ENCODE assay signal across 24 mouse cellular contexts in genomic region chr1:133940481-133941092, GRCm38 (mm10). TPM values are rescaled to one million over a fixed set of nuclear protein-coding genes. Genes with fewer than 3 reads are reported as not detected.
DNase-seq lines count a peak whose midpoint lies in the region; ATAC-seq and TF ChIP-seq lines count a peak whose summit lies in the region.
"Had no signal": no experiment of that assay in that cellular context is flagged by ENCODE, and none has a peak within 500 bp of the region (broad histone marks: within the 10 kb centered on the region; RNA-seq: fewer than 3 reads in every experiment).

No protein-coding gene starts in this region.

- H3K4me1 ChIP-seq in lung, embryonic 15.5 days, result peaks cover 19% of the 10 kb centered on the region
- no peaks in the 10 kb centered on the region for H3K4me1 ChIP-seq in midbrain, embryonic 11.5 days (ENCODE audit: control insufficient read depth, insufficient read depth, low read length)
- H3K4me1 ChIP-seq in midbrain, embryonic 13.5 days (replicated peaks), result no peaks in the 10 kb centered on the region
- H3K4me1 ChIP-seq in stomach, postnatal 0 days (replicated peaks; ENCODE audit: control insufficient read depth, insufficient read depth), result no peaks in the 10 kb centered on the region
- H3K4me1 ChIP-seq: forebrain, embryonic 12.5 days had no signal

- no peaks in the 10 kb centered on the region for H3K9me3 ChIP-seq in lung, embryonic 15.5 days
- no peaks in the 10 kb centered on the region for H3K9me3 ChIP-seq in midbrain, embryonic 11.5 days (ENCODE audit: control insufficient read depth, low read length)
- no peaks in the 10 kb centered on the region for H3K9me3 ChIP-seq in midbrain, embryonic 13.5 days
- H3K9me3 ChIP-seq in stomach, postnatal 0 days (ENCODE audit: control insufficient read depth, low read length), result no peaks in the 10 kb centered on the region
- H3K9me3 ChIP-seq: heart, embryonic 10.5 days; hindbrain, embryonic 12.5 days had no signal

- no peak overlapping the region for H3K9ac ChIP-seq in lung, embryonic 15.5 days
- no peak overlapping the region for H3K9ac ChIP-seq in midbrain, embryonic 11.5 days (ENCODE audit: low read length)
- H3K9ac ChIP-seq in midbrain, embryonic 13.5 days (replicated peaks), result no peak overlapping the region
- no peak overlapping the region for H3K9ac ChIP-seq in stomach, postnatal 0 days (ENCODE audit: low read length)
- H3K9ac ChIP-seq: forebrain, embryonic 12.5 days; hindbrain, embryonic 12.5 days had no signal

- TF ChIP-seq CTCF in gastrocnemius, adult 2 months (IDR thresholded peaks at IDR 0.05), result no peak
- no peak for TF ChIP-seq CTCF in stomach, postnatal 0 days (IDR thresholded peaks at IDR 0.05; ENCODE audit: low read depth)

- intact Hi-C loops in gastrocnemius, adult 2 months (cut with DNase I), result no loop called here

- H3K4me2 ChIP-seq in lung, embryonic 15.5 days, result no peak overlapping the region
- no peak overlapping the region for H3K4me2 ChIP-seq in midbrain, embryonic 11.5 days
- H3K4me2 ChIP-seq in midbrain, embryonic 13.5 days (replicated peaks), result no peak overlapping the region
- no peak overlapping the region for H3K4me2 ChIP-seq in stomach, postnatal 0 days (replicated peaks; ENCODE audit: low read depth)
- H3K4me2 ChIP-seq: forebrain, embryonic 12.5 days; hindbrain, embryonic 12.5 days had no signal

- 0 out of 2 replicates have a peak overlapping the region, but pooled peaks have one; percentile 35 for H3K27ac ChIP-seq in gastrocnemius, adult 2 months
- H3K27ac ChIP-seq in lung, embryonic 15.5 days, result peak overlapping the region; percentile 70
- H3K27ac ChIP-seq in midbrain, embryonic 11.5 days (ENCODE audit: low read depth, low read length), result no peak overlapping the region
- no peak overlapping the region for H3K27ac ChIP-seq in midbrain, embryonic 13.5 days
- H3K27ac ChIP-seq in stomach, postnatal 0 days (replicated peaks), result peak overlapping the region; percentile 61
- H3K27ac ChIP-seq: forebrain, embryonic 12.5 days; heart, embryonic 10.5 days; hindbrain, embryonic 12.5 days had no signal

- TF ChIP-seq EP300 in stomach, postnatal 0 days (optimal IDR thresholded peaks at IDR 0.05), result no peak

- no peak for ATAC-seq in lung, embryonic 15.5 days (ENCODE audit: borderline replicate concordance, extremely low read depth, low FRiP score, low TSS enrichment)
- no peak for ATAC-seq in midbrain, embryonic 11.5 days (ENCODE audit: low FRiP score)
- ATAC-seq in midbrain, embryonic 13.5 days, result no peak
- no peak for ATAC-seq in stomach, postnatal 0 days (ENCODE audit: low FRiP score, low TSS enrichment)
- ATAC-seq: activated CD4-positive, CD25-positive, alpha-beta regulatory T cell, adult 4 months; forebrain, embryonic 16.5 days; hindbrain, embryonic 16.5 days; Patski had no signal

- no peaks in the 10 kb centered on the region for H3K27me3 ChIP-seq in lung, embryonic 15.5 days
- no peaks in the 10 kb centered on the region for H3K27me3 ChIP-seq in midbrain, embryonic 11.5 days (ENCODE audit: control insufficient read depth, insufficient read depth, low read length)
- no peaks in the 10 kb centered on the region for H3K27me3 ChIP-seq in midbrain, embryonic 13.5 days
- no peaks in the 10 kb centered on the region for H3K27me3 ChIP-seq in stomach, postnatal 0 days (ENCODE audit: control insufficient read depth, insufficient read depth, low read length)
- H3K27me3 ChIP-seq: forebrain, embryonic 12.5 days; hindbrain, embryonic 12.5 days; Patski had no signal

- H3K36me3 ChIP-seq in lung, embryonic 15.5 days, result no peaks in the 10 kb centered on the region
- no peaks in the 10 kb centered on the region for H3K36me3 ChIP-seq in midbrain, embryonic 11.5 days (ENCODE audit: control insufficient read depth, insufficient read depth, low read length)
- no peaks in the 10 kb centered on the region for H3K36me3 ChIP-seq in midbrain, embryonic 13.5 days
- H3K36me3 ChIP-seq in stomach, postnatal 0 days (ENCODE audit: control insufficient read depth, insufficient read depth, low read length), result no peaks in the 10 kb centered on the region
- H3K36me3 ChIP-seq: forebrain, embryonic 12.5 days; heart, embryonic 10.5 days; hindbrain, embryonic 12.5 days had no signal

- no peak overlapping the region for H3K4me3 ChIP-seq in gastrocnemius, adult 2 months
- no peak overlapping the region for H3K4me3 ChIP-seq in lung, embryonic 15.5 days
- H3K4me3 ChIP-seq in midbrain, embryonic 11.5 days (ENCODE audit: low read depth, low read length), result no peak overlapping the region
- no peak overlapping the region for H3K4me3 ChIP-seq in midbrain, embryonic 13.5 days (replicated peaks)
- H3K4me3 ChIP-seq in stomach, postnatal 0 days (ENCODE audit: low read depth, low read length), result no peak overlapping the region
- H3K4me3 ChIP-seq: forebrain, embryonic 12.5 days; heart, embryonic 10.5 days; hindbrain, embryonic 12.5 days had no signal

- WGBS in lung, embryonic 15.5 days, result 73% methylated on average over 3 of the region's 3 CpGs
- 90% methylated on average over 3 of the region's 3 CpGs for WGBS in midbrain, embryonic 11.5 days
- whole genome bisulfite sequencing in midbrain, embryonic 13.5 days, result 85% methylated on average over 3 of the region's 3 CpGs
- WGBS in stomach, postnatal 0 days, result 57% methylated on average over 3 of the region's 3 CpGs

- DNase-seq in gastrocnemius, adult 2 months, result no peak
- DNase-seq in gastrocnemius, adult 18-20 months (ENCODE audit: low spot score), result no peak
- DNase-seq in lung, postnatal 4 days, result no peak
- peak; percentile 80 for DNase-seq in midbrain, embryonic 11.5 days (ENCODE audit: low spot score, missing footprints)
- DNase-seq in stomach, postnatal 0 days (ENCODE audit: low spot score), result no peak
- DNase-seq in layer of hippocampus, postnatal 10 days (ENCODE audit: low spot score in 2 of 2), result no peak
- DNase-seq: adrenal gland, adult 2 months; adrenal gland, postnatal 25 days; cerebellum, adult 2 months; cerebellum, postnatal 10 days; gastrocnemius, postnatal 25 days; heart, postnatal 10 days; heart, postnatal 4 days had no signal

RNA-seq across cellular contexts. Expression of gene Prelp, which starts 19.4 kb away (rescaled TPM):
- 10 to 100 TPM; 19.5 to 66.5 TPM for total RNA-seq in gastrocnemius, adult 2 months (2021)
- 10 to 100 TPM; 17.6 to 37.2 TPM for total RNA-seq in gastrocnemius, adult 18-20 months (2021)
- polyA plus RNA-seq in lung, embryonic 15.5 days (2015; fragmentation: Nextera tagmentation; extraction: Ambion mirVana), result 17.1 and 19.6 TPM in 2 replicates
- polyA plus RNA-seq in midbrain, embryonic 11.5 days (2014; fragmentation: Nextera tagmentation; extraction: Ambion mirVana), result 1.1 and 1.7 TPM in 2 replicates
- polyA plus RNA-seq in midbrain, embryonic 13.5 days (2015; fragmentation: Nextera tagmentation; extraction: Ambion mirVana), result 4.4 and 6.5 TPM in 2 replicates
- polyA plus RNA-seq in stomach, postnatal 0 days (2015; fragmentation: Nextera tagmentation; extraction: Ambion mirVana), result 4.7 and 5.3 TPM in 2 replicates
- total RNA-seq in layer of hippocampus, postnatal 10 days (2021), result 1 to 10 TPM; 4.1 to 4.6 TPM
- total RNA-seq: granulocyte monocyte progenitor cell, adult 5-6 weeks; MEL had no signal
- polyA plus RNA-seq: activated CD4-positive, CD25-positive, alpha-beta regulatory T cell, adult 4 months had no signal

RNA-seq across cellular contexts. Expression of gene Optc, which starts 32.8 kb away (rescaled TPM):
- total RNA-seq in gastrocnemius, adult 2 months (2021), result under 1 TPM in 1 of 2 experiments, not detected in 1; 0.13 TPM
- under 1 TPM in 1 of 2 experiments, not detected in 1; 0.19 TPM for total RNA-seq in gastrocnemius, adult 18-20 months (2021)
- polyA plus RNA-seq in lung, embryonic 15.5 days (2015; fragmentation: Nextera tagmentation; extraction: Ambion mirVana), result 0.67 and 0.81 TPM in 2 replicates
- 1.6 and 1.9 TPM in 2 replicates for polyA plus RNA-seq in midbrain, embryonic 11.5 days (2014; fragmentation: Nextera tagmentation; extraction: Ambion mirVana)
- 4.0 and 4.9 TPM in 2 replicates for polyA plus RNA-seq in midbrain, embryonic 13.5 days (2015; fragmentation: Nextera tagmentation; extraction: Ambion mirVana)
- polyA plus RNA-seq in stomach, postnatal 0 days (2015; fragmentation: Nextera tagmentation; extraction: Ambion mirVana), result 1.3 and 1.6 TPM in 2 replicates
- 1 to 10 TPM in 1 of 2 experiments, under 1 TPM in 1; 0.94 to 1.1 TPM for total RNA-seq in layer of hippocampus, postnatal 10 days (2021)
- total RNA-seq: granulocyte monocyte progenitor cell, adult 5-6 weeks had no signal
- polyA plus RNA-seq: activated CD4-positive, CD25-positive, alpha-beta regulatory T cell, adult 4 months had no signal

Comparison
In these comparisons a context has a peak if more than half of its experiments do, and no peak if none do; other contexts are left out.
1. H3K27ac ChIP-seq: peak in gastrocnemius, adult 2 months (single experiment), lung, embryonic 15.5 days (single experiment) and stomach, postnatal 0 days (single experiment); none in midbrain, embryonic 11.5 days (single experiment) and midbrain, embryonic 13.5 days (single experiment).